Mouse (Mus musculus) limb, embryonic 10.5 days (tissue): ENCODE data around the gene Olfr1271. TPM values are rescaled to one million over a fixed set of nuclear protein-coding genes. Genes with fewer than 3 reads are reported as not detected.
"Not testable (repeated sequence)": the region's sequence is repeated elsewhere in the genome, so short reads cannot be mapped to it uniquely, and the experiment has no call there.

ENCODE experiments used
- DNase-seq: peaks from one replicate; pipeline ENCODE4 v3.0.0-alpha.2; 2017; ENCODE audit warnings: low spot score
- H3K27ac ChIP-seq: fragments of 300-500 bp; sonication (generic); 2 replicates; pipeline ENCODE4 v1.5.1; 2016; ENCODE audit warnings: mild to moderate bottlenecking
- H3K27me3 ChIP-seq: fragments of 300-500 bp; sonication (generic); 2 replicates; pipeline ENCODE4 v1.6.1; 2016; ENCODE audit warnings: low read depth, mild to moderate bottlenecking; ENCODE audit not compliant: poor library complexity, severe bottlenecking
- H3K36me3 ChIP-seq: fragments of 300-500 bp; sonication (generic); 2 replicates; pipeline ENCODE4 v1.6.1; 2016; ENCODE audit warnings: mild to moderate bottlenecking, moderate library complexity
- H3K4me1 ChIP-seq: fragments of 300-500 bp; sonication (generic); 2 replicates; pipeline ENCODE4 v1.6.1; 2016
- H3K4me3 ChIP-seq: fragments of 300-500 bp; sonication (generic); 2 replicates; pipeline ENCODE4 v1.5.1; 2016; ENCODE audit warnings: mild to moderate bottlenecking, moderate library complexity
- H3K9me3 ChIP-seq: fragments of 300-500 bp; sonication (generic); replicated peaks from 2 replicates; pipeline ENCODE4 v1.6.1; 2016; ENCODE audit warnings: mild to moderate bottlenecking
- WGBS: fragments of 180-500 bp; shearing (Covaris S2); methylation state at CpG from one replicate; pipeline ENCODE4 v1.1.7; 2016; 5-methylcytosine and 5-hydroxymethylcytosine counted together
- polyA plus RNA-seq: library from polyadenylated mRNA; unstranded; fragments of >200 nt; fragmentation: Nextera tagmentation; extraction: Ambion mirVana; gene quantifications from 2 replicates; pipeline ENCODE4 v1.2.1, GENCODE M21; 2016

Gene Olfr1271
- not detected in 2 replicates for polyA plus RNA-seq

DNA sequence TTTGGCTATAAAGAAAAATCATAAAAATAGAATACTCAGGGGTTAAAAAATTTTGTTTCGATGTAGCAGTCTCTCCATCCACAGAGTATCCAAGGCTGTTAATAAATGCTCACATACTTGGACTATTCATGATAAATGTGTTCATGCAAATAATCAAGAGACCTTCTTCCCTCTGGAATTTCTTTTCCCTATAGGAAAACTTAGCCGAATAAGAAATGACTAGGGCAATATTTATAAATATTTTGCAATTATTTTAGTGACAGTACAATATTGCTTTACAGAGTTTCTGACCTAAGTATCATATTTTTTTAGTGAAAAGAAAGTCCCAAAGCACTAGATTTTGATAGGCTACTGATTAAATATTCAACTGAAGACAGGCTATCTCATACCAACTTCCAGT is at the start of gene Olfr1271:
TSS of gene Olfr1271 (minus strand) at position 101 of the 400 bp plus-strand sequence.
- no peak for DNase-seq
- no peaks in the 10 kb centered on the region for H3K27me3 ChIP-seq
- H3K9me3 ChIP-seq: no peaks in the 10 kb centered on the region
- WGBS: 99% methylated on average over 2 of the region's 2 CpGs
- H3K4me1 ChIP-seq: no peaks in the 10 kb centered on the region
- H3K36me3 ChIP-seq: no peaks in the 10 kb centered on the region
- H3K27ac ChIP-seq: no peak within 1 kb of the TSS
- H3K4me3 ChIP-seq: no peak within 1 kb of the TSS

DNA sequence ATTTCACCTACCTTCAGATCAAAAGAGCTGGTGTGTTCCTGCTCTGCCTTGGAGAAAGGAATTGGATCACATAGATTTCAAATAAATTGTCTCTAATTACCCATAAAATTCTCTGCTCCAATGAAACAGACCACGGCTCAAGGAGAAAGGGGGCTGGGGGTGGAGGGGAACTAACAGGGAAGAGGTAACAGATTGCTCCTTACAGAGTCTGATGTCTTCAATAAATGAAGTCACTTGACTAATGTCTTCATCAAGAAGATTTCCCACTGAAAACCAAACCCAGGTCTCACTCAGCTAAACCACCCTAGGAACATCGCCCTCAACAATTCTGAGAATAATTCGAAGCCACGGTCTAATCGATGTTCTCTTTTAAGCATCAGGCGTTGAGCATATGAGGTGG is 21.9 kb upstream of the Olfr1271 start, which contains the start of gene Olfr1272:
TSS of gene Olfr1272 (minus strand) at position 101 of the 400 bp plus-strand sequence.
- no peak for DNase-seq
- H3K9me3 ChIP-seq: no peaks in the 10 kb centered on the region
- H3K4me3 ChIP-seq: no peak within 1 kb of the TSS
- no peaks in the 10 kb centered on the region for H3K36me3 ChIP-seq
- no peaks in the 10 kb centered on the region for H3K27me3 ChIP-seq
- no peak within 1 kb of the TSS for H3K27ac ChIP-seq
- 94% methylated on average over 6 of the region's 6 CpGs for WGBS
- H3K4me1 ChIP-seq: no peaks in the 10 kb centered on the region

DNA sequence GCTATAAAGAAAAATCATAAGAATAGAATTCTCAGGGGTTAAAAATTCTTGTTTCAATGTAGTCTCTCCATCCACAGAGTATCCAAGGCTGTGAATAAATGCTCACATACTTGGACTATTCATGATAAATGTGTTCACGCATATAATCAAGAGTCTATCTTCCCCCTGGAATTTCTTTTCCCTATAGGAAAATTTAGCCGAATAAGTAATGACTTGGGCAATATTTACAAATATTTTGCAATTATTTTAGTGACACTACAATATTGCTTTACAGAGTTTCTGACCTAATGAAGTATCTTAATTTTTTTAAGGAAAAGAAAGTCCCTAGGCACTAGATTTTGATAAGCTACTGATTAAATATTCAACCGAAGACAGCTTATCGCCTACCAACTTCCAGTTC is 13.3 kb downstream of the Olfr1271 start, which contains the start of gene Olfr142:
TSS of gene Olfr142 (minus strand) at position 101 of the 400 bp plus-strand sequence.
- Histone ChIP-seq H3K4me1 (no peaks in the 10 kb centered on the region), H3K36me3 (no peaks in the 10 kb centered on the region), H3K27me3 (no peaks in the 10 kb centered on the region), H3K9me3 (no peaks in the 10 kb centered on the region), H3K4me3 (no peak within 1 kb of the TSS), H3K27ac (no peak within 1 kb of the TSS)
- DNase-seq: no peak
- 95% methylated on average over 4 of the region's 4 CpGs for WGBS

DNA sequence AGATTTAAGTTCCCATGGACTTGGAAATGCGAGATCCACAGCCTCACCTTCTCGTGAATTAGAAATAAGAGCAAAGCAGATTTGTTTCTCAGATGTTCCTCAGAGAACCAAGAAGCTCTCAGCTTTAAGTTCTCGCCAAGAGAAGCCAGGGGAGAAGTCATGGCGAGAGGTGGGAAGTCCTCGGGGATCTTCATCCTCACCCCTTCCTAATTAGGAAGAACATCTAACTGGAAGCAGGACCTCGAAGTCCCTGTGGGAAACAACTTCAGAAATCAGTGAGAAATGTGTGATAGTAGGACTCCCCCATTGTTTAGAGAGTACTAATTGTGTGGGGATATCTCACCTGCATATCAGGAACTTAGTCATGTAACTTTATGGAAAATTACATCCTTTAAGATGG is 46.4 kb downstream of the Olfr1271 start, which contains the start of gene Olfr1506:
TSS of gene Olfr1506 (minus strand) at position 101 of the 400 bp plus-strand sequence.
- H3K4me3 ChIP-seq, H3K36me3 ChIP-seq, H3K27ac ChIP-seq, H3K27me3 ChIP-seq, H3K4me1 ChIP-seq, DNase-seq, H3K9me3 ChIP-seq: not testable (repeated sequence)
- WGBS: no CpG with 5 or more reads among the region's 6 CpGs

Other genes with a start within 250 kb of the Olfr1271 start
- not detected in 2 replicates for gene Olfr1264, start 245.5 kb downstream of the Olfr1271 start, polyA plus RNA-seq
- not detected in 2 replicates for gene Olfr1265, start 235.7 kb downstream of the Olfr1271 start, polyA plus RNA-seq
- not detected in 2 replicates for gene Olfr140, start 207.4 kb downstream of the Olfr1271 start, polyA plus RNA-seq
- not detected in 2 replicates for gene Olfr1269, start 149.6 kb downstream of the Olfr1271 start, polyA plus RNA-seq
- gene Olfr32, start 128.7 kb downstream of the Olfr1271 start, polyA plus RNA-seq: not detected in 2 replicates
- gene Olfr1270, start 117.9 kb downstream of the Olfr1271 start, polyA plus RNA-seq: not detected in 2 replicates
- gene Olfr1506, start 46.5 kb downstream of the Olfr1271 start, polyA plus RNA-seq: 0.09 TPM in 1 of 2 replicates, not detected in the other
- not detected in 2 replicates for gene Olfr142, start 13.4 kb downstream of the Olfr1271 start, polyA plus RNA-seq
- gene Olfr1272, start 21.8 kb upstream of the Olfr1271 start, polyA plus RNA-seq: not detected in 2 replicates
- not detected in 2 replicates for gene Gm13769, start 51.2 kb upstream of the Olfr1271 start, polyA plus RNA-seq
- gene Olfr1274-ps, start 127.7 kb upstream of the Olfr1271 start, polyA plus RNA-seq: not detected in 2 replicates